Mouse (Mus musculus) liver, adult 2 months (tissue): Measurements from ENCODE around the gene Gnl3.

Source experiments
- CTCF ChIP-seq: fragments of 200-500 bp; IDR thresholded peaks from 2 replicates; pipeline ENCODE4 v1.5.1; 2011; ENCODE audit warnings: low read depth, low read length, control low read depth
- POLR2A ChIP-seq: fragments of 200-500 bp; IDR thresholded peaks from 2 replicates; pipeline ENCODE4 v1.6.1; 2011; ENCODE audit warnings: low read length, control low read depth; ENCODE audit not compliant: insufficient read depth; ENCODE audit errors: extremely low read depth

- TF ChIP-seq CTCF, result no peak
- no peak for TF ChIP-seq POLR2A
These were observed 14.4 kb downstream of the Gnl3 start for GRCm38 (mm10) chr14:31004527-31004926.
